Mouse (Mus musculus) hematopoietic stem cell, adult 5-6 weeks (primary cell): ENCODE measurements at regions not wholly inside any gene's neighbourhood (a gene's known extent, or its start where the extent isn't known, plus 50 kb on each side); places are given as distances from the start of the nearest gene placed in this dataset.
A peak's percentile ranks its signal among the peaks of the same experiment; 100 is the strongest.

Experiments used
- ATAC-seq, 2 experiments: fragments of 125-278 bp in 1 of 2; replicated peaks in 1 of 2; 2 replicates each; pipeline ENCODE4 v1.8.0; 2016 to 2017; ENCODE audit warnings: inconsistent platforms in 2 of 2, mild to moderate bottlenecking in 2 of 2, moderate number of reproducible peaks in 2 of 2, low read depth in 1 of 2, moderate TSS enrichment in 1 of 2; ENCODE audit not compliant: low FRiP score in 2 of 2, poor library complexity in 2 of 2, severe bottlenecking in 2 of 2, insufficient read depth in 1 of 2, low TSS enrichment in 1 of 2

DNA sequence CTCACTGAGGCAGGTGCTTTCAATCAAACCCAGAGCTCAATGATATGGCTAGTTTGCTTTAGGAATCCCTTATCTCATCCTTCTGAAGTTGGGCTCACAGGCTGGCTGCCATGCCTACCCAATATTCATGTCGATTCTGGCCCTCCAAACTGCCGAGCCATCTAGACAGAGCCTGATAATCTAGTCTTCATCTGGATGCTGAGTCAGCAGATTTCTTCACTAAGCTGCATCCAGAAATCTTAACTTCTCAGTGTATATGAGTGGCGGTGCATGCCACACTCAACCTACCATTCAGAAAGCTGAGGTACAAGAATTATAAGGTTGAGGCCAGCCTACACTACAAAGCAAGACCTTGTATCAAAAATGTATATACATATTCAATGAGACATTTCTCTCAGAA, 136.9 kb downstream of the Cyp26b1 start:
- ATAC-seq, result no peak

DNA sequence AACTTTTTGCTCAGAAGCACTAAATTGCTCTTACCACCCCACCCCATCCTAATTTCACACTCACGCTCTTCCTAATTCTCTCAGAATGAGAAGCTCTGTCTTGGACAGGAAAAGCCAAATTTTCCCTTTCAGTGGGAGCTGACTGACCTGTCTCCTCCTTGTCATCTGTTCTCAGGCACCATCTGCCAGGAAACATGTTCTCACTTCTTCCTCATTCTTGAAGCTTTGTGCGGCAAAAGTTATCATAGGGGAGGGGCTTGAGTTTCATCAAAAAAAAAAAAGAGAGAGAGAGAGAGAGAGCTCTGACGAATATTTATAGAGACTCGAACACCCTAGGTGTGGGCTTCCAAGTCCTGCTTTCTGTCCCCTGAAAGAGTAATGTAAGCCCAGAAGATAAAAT, 148.6 kb downstream of the Cyp26b1 start:
- peak; percentile 51 to 59; a peak in 3 of 4 replicates for ATAC-seq

DNA sequence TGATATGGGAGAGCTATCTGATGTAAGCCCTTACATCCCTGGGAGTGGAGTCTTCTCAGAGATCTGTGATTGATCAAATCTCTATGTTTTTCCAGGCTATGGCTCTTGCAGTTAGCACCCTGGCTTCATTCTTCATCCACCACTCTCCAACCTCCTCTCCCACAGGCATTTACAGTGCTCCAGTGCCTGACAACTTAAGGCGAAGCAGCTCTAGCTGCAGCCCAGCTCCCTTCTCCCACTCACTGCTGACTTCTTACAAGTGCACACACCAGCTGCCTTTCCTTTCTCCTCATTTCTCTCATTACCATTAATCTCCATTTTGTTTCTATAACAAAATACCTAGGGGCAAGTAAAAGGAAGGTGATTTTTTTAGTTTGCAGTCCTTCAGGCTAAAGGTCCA, 151.0 kb downstream of the Cyp26b1 start:
- ATAC-seq, result no peak

DNA sequence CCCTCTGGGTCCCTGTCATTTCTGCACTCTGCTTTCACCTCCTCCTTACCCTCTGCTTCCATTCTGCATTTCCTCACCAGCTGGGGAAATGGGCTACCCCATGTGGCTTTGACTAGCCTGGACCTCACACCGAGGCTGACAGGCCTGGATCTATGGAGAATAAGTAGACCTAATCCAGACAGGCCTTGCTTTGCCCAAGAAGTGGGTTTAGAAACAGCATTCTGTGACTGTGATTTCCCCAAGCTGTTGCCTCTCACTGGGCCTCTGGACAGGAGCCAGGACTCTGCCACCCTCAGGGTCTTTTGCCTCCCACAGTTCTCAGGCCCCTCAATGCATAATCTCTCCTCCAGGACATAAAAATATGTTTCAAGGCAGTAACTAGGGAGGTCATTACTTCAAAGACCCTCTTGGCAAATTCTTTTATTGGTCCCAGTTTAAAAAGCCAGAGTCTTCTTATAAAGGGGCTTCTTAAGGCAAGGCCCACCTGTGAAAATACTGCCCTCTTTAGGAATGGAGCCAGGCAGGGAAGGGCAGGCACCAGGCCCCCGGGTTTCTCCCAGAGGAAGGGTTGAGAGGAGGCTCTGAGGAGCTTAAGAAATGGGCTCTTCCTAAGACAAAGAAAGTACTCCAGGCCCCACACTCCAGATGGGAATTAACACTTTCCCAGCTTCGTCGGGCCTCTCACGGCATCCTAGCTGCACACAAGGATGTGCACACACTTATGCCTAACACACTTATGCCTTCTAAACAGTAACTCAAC, 151.8 kb downstream of the Cyp26b1 start:
- ATAC-seq, result no peak

DNA sequence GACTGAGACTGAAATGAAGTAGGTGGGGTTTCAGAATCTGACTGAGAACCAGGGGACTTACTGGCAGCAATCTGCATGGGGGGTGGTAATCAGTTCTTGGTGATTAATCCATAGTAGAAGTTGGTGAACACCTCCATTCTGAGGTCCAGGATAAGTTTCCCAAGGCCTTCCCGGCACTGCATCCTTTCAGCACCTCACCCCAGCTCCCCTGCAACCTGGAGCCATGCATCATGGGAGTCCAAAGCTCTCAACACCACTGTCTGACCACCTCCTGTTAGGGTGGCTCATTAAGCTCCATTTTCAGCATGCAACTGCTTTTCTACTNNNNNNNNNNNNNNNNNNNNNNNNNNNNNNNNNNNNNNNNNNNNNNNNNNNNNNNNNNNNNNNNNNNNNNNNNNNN, 157.0 kb downstream of the Cyp26b1 start:
- no peak for ATAC-seq

DNA sequence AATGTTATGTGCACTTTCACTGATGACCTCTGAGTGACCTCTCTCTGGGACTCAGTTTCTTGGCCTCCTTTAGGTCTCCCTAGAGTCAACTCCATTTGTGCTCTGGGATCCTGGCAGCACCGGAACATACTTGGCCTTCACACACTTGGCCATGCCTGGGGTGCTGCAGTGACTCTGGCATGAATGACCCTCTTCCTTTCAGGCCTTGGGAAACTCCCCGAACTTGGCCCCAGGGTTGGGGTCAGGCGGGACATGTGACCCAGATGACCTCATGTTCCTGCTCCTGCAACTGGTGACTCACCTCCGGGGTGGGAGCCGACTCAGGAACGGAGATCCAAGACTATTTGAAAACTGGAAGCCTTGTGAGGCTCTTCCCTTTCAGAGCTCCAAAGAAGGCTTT, 159.2 kb downstream of the Cyp26b1 start:
- no peak for ATAC-seq

DNA sequence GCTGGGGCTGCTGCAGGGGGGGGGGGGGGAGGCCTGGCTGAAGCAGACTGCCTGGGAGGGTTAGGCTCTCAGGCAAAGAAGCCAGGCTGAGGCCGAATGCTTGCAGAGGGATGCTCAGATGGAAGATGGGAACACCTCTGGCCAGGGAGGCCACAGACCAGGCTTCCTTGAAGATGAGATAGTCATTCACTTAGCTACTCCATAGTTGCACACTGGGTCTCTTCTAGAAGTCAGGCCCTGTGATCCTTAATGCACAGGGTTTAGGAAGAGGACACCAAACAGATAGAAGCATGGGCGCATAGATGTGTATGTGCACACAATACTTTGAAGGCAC, 162.1 kb downstream of the Cyp26b1 start:
- ATAC-seq, result no peak

DNA sequence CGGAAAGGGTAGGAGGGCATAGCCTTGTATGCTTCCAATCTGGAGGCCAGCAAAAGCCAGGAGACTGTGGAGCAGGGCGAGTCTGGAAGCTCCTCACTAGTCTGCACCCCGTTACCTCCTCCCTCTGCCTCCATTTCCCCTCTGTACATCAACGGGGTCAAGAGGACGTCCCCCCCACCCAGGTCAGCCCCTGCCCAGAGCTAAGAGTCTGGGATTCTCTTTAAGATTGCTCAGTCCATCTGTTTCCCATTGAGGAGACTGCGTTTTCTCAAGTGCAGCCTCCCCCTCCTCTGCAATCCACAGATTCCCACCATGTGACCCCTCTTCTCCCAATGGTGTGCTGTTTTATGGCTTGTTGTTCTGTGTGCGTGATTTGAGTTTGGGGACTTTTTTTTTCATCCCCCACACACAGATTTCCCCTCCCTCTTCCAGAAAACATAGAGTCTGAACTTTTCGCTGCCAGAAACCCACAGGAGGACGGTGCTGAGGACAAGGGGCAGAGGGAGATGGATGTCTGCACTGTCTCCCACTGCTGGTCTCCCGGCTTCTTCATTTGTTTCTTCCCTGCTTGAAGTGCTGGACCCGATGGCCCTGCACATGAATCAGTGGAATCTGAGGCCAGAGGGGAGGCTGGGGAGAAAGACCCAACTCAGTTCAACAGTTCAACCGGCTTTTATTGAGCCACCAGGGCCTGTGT, 162.6 kb downstream of the Cyp26b1 start:
- ATAC-seq, result no peak

DNA sequence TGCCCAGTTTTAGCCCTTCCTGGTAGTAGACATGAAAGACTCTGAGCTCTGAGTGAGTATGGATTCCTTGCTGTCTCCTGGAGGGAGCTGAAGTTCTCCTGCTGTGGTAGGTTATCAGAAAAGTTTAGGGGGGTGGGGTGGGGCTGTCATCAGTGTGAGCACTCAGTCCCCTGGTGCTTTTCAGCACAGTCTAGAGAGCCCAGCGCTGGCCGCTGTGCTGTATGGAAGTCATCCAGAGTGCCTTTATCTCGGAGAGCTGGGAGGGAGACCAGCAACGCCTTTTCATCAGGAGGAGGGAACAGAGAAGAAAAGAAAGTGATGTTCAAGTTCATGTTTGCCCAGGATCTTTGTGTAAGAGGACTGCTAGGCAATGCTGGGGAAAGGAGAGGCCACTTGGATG, 163.6 kb downstream of the Cyp26b1 start:
- ATAC-seq, result no peak

DNA sequence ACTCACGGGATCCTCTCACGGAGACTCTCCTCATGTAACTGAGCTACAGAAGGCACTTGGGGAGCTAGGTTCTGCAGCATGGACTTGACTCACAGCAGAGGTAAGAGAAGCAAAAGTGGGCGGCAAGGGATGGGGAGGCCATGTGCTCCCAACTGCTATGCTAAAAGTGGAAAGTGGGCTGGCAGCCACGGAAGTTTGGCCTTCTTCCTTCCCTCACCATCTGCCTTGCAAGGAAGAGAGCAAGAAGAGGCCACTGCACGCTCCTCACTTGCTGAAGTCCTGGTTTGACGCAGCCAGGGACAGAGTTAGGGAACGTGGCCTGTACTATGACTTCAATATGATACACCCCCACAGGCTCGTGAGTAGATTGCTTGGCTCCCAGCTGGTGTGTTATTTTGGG, 164.5 kb downstream of the Cyp26b1 start:
- no peak for ATAC-seq

DNA sequence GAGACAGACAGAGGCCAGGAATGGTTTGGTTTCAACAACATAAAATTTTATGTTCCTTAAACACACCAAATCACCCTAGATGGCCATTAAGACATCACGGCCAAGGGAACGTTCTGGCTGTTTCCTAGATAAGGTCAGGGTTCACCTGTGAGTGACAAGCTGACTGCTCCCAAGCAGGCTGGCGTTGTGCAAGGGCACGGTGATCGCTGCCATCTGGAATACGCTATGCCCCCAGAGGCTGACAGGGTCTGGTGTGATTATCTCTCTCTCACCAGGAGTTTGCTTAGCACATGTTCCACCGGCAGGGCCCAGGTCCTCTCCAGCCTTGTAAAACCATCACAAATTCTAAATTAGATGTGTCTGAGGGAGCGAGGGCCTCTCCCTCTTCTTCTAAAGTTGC, 167.0 kb downstream of the Cyp26b1 start:
- ATAC-seq, result no peak

DNA sequence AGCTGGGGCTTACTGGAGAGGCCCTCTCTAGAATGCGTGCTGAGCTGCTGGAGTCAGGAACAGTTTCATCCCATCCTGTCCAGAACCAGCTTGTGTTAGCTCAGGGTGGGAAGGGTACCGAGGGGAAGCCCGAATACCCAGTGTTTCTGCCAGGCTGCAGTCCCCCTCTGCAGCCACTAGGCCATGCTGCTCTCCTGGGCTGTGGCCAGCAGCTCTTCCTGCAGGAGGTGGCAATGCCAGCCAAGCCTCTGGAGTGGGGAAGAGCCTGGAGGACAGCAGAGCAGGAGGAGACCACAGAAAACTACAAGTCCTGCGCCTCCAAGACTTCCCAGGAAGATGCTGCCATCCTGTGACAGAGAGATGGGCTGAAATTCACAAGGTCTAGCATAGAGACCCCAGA, 167.9 kb downstream of the Cyp26b1 start:
- ATAC-seq, result peak; percentile 63 to 69; a peak in 3 of 4 replicates

DNA sequence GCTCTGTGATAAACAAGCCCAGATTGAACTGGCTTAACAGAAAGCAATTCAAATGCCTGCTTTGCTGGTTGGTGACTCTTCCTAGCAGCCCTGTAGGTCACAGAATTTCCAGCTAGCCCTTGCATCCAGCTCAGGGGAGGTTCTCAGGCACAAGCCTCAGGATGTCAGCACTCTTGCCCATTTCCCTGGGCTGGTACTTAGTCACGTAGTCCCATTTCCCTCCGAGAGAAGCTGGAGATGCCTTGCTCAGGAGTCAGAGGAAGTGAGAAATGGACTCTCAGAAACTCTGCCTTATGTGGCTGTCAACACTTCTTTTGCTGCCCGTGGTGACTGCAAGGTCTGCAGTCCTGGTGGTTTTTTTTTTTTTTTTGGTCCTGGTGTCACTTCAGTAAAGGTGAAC, 170.8 kb downstream of the Cyp26b1 start:
- no peak for ATAC-seq

DNA sequence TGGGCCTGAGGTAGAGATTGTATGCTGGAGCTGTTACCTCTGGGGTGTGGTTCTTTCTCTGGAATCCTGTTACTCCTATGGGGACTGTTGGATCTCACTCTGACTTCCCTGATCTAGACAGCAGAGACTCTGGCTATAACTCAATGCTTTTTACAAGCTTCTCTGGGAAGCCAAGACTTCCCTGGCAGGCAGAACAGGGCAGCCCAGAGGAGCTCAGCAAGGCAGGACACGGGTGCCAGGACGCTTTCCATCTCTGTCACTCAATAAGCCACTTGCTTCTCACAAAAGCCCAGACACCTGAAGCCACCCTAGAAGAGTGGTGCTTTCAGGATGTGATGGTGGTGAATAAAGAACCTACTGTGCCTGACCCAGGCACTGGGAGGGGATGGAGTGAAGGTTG, 174.0 kb downstream of the Cyp26b1 start:
- no peak for ATAC-seq

DNA sequence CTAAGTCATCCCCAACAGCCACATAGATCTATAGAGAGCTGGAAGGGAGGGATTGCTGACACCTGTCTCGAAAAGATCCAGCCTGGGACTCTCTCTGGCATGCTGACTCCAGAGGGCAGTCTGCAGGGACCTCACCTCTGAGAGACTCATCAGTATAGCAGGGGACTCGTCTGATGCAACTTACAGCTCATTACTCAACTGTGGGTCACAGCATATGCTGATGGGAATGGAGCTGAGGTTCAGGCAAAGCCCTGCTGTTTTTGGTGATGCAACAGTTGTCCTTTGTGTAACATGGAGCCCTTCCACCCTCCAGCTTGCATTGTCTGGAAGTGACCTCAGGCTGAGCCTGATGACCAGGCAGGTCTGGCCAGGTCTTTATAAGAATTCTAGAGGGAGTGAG, 174.4 kb downstream of the Cyp26b1 start:
- ATAC-seq, result 0 out of 4 replicates have a peak, but pooled peaks of 1 of the 2 experiments have one; percentile 21

DNA sequence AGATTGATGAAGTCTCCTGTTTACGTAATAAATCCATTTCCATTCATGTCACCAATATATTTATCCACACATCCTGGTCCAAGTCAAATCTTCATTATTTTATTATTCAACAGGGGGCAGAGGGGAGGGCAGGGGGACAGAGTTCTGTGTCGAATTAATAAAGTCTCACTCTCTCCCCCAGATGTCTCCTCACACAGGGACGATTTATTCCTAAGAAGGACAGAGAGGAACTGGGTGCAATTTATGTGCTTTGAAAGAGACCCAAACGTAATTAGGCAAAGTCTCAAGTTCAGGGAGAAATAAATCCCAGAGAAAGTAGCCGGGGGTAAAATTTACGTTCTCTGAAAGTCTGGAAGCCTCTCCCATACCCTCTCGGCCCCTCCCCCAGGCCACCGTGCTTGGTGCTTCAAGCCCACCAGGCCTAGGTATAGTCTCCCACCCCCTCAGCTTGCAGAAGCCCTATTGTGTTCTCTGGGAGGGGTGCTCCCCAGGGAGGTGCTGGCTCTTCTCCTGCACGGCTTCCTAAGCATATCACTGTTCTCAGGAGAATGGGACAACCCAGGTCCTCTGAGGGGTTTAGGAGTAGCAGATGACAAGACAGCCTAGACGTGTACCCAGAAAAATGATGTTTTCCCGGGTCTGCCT, 176.6 kb downstream of the Cyp26b1 start:
- ATAC-seq, result no peak

DNA sequence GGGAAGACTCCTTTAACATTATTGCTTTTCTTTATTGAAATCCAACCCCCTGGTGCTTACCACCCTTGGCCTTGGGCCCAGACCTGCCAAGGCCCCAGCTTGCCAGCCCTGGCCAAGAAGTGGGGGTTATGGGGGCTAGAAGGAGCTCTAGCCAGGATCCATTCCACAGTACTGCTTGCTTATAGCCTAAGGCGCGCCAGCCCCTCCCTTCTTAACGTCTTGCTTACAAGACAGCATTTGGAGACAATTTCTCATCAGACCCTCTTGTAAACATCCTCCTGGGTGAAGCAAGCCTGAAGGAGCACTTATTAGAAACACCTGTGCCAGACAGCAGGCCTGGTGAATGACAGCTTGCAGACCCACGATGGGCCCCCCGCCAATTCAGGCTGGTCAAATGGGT, 179.3 kb downstream of the Cyp26b1 start:
- no peak for ATAC-seq

DNA sequence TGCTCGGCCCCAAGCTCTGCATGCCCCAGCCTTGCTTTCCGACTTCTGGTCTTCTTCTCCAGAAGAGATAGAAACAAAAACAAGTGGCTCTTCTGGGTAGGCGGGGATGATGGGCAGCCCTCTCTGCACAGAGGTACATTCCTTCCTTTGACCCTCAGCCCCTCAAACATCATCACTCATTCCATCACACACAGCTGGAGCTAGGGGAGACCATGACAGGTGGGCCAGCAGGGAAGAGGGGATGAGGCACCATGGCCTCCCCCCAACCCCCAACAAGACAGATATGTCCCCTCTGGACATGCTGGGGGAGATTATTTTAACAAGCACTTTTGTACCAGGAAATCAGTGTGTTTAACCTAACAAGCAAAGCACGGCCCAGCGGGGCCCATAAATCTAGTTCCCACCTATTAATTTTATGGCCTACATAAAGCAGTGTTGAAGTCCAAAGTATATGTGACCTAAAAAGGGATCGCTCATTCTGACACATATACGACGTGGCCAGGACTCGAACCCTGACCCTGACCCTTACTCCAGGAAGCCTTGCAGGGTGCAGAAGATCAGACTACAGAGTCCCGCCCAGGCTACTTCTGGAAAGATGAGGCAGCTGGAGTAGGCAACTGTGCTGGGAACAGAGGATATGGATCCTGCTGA, 183.7 kb downstream of the Cyp26b1 start:
- no peak for ATAC-seq
